Mouse (Mus musculus) heart, postnatal 0 days (tissue): ENCODE measurements at regions not wholly inside any gene's neighbourhood (a gene's known extent, or its start where the extent isn't known, plus 50 kb on each side); places are given as distances from the start of the nearest gene placed in this dataset.

Source experiments
- ATAC-seq: fragments of 200-750 bp; cut with Nextera tagmentation; 2 replicates; pipeline ENCODE4 v1.8.0; 2017; ENCODE audit warnings: low read depth, moderate number of reproducible peaks, moderate library complexity; ENCODE audit not compliant: insufficient read depth
- DNase-seq: peaks from one replicate; pipeline ENCODE4 v3.0.0-alpha.2; 2016; ENCODE audit warnings: low spot score
- H3K27ac ChIP-seq: fragments of 300-500 bp; sonication (generic); 2 replicates; pipeline ENCODE4 v1.5.1; 2014; ENCODE audit warnings: low read depth, mild to moderate bottlenecking
- H3K27me3 ChIP-seq: fragments of 300-500 bp; sonication (generic); 2 replicates; pipeline ENCODE4 v1.6.1; 2014; ENCODE audit warnings: low read length, mixed read lengths; ENCODE audit not compliant: control insufficient read depth, insufficient read depth
- H3K36me3 ChIP-seq: fragments of 300-500 bp; sonication (generic); replicated peaks from 2 replicates; pipeline ENCODE4 v1.6.1; 2014; ENCODE audit warnings: low read length, mixed read lengths; ENCODE audit not compliant: control insufficient read depth, insufficient read depth
- H3K4me1 ChIP-seq: fragments of 300-500 bp; sonication (generic); 2 replicates; pipeline ENCODE4 v1.6.1; 2014; ENCODE audit warnings: antibody characterized with exemption; ENCODE audit not compliant: control insufficient read depth, insufficient read depth
- H3K4me2 ChIP-seq: fragments of 300-500 bp; sonication (generic); 2 replicates; pipeline ENCODE4 v1.6.1; 2014; ENCODE audit warnings: low read depth, mild to moderate bottlenecking, low read length, moderate library complexity
- H3K4me3 ChIP-seq: fragments of 300-500 bp; sonication (generic); 2 replicates; pipeline ENCODE4 v1.5.1; 2014; ENCODE audit warnings: low read depth, low read length
- H3K9ac ChIP-seq: fragments of 300-500 bp; sonication (generic); replicated peaks from 2 replicates; pipeline ENCODE4 v1.6.1; 2014; ENCODE audit warnings: low read depth, low read length, mixed read lengths
- H3K9me3 ChIP-seq: fragments of 300-500 bp; sonication (generic); replicated peaks from 2 replicates; pipeline ENCODE4 v1.6.1; 2016; ENCODE audit warnings: low read length; ENCODE audit not compliant: control insufficient read depth
- CTCF ChIP-seq: IDR thresholded peaks from 2 replicates; pipeline ENCODE4 v1.5.1; 2016; ENCODE audit warnings: antibody characterized with exemption, control low read depth, low read depth
- EP300 ChIP-seq: IDR thresholded peaks from 2 replicates; pipeline ENCODE4 v1.6.1; 2016; ENCODE audit warnings: antibody characterized with exemption, low read depth
- WGBS: fragments of 180-500 bp; shearing (Covaris S2); extraction: QIAGEN DNeasy Blood & Tissue Kit; methylation state at CpG from one replicate; pipeline ENCODE4 v1.1.7; 2014; 5-methylcytosine and 5-hydroxymethylcytosine counted together

- no peak overlapping the region for H3K4me2 ChIP-seq
- H3K36me3 ChIP-seq, result no peaks in the 10 kb centered on the region
- H3K4me1 ChIP-seq, result no peaks in the 10 kb centered on the region
- WGBS, result 71% methylated on average over 5 of the region's 5 CpGs
- no peak for ATAC-seq
- no peak for DNase-seq
- H3K27me3 ChIP-seq, result no peaks in the 10 kb centered on the region
- no peaks in the 10 kb centered on the region for H3K9me3 ChIP-seq
- H3K4me3 ChIP-seq, result no peak overlapping the region
- no peak overlapping the region for H3K27ac ChIP-seq
- H3K9ac ChIP-seq, result no peak overlapping the region
- TF ChIP-seq CTCF, result no peak
- TF ChIP-seq EP300, result no peak
Observed at GRCm38 (mm10) chr6:18648898-18649591, 134.4 kb upstream of the Cttnbp2 start.

- DNase-seq, result no peak
- WGBS, result 71% methylated on average over 3 of the region's 3 CpGs
- no peak for TF ChIP-seq CTCF
- TF ChIP-seq EP300, result no peak
- H3K27ac ChIP-seq, result no peak overlapping the region
- no peaks in the 10 kb centered on the region for H3K4me1 ChIP-seq
- H3K4me2 ChIP-seq, result no peak overlapping the region
- no peak for ATAC-seq
- H3K9ac ChIP-seq, result no peak overlapping the region
- no peaks in the 10 kb centered on the region for H3K36me3 ChIP-seq
- no peak overlapping the region for H3K4me3 ChIP-seq
- no peaks in the 10 kb centered on the region for H3K9me3 ChIP-seq
- H3K27me3 ChIP-seq, result no peaks in the 10 kb centered on the region
Observed at GRCm38 (mm10) chr6:18651319-18651718, 136.7 kb upstream of the Cttnbp2 start.

GRCm38 (mm10) chr6:18652006-18652601 lies 137.5 kb upstream of the Cttnbp2 start:
- ATAC-seq (no peak), DNase-seq (no peak)
- H3K9ac ChIP-seq, result no peak overlapping the region
- no peak overlapping the region for H3K4me2 ChIP-seq
- no peak overlapping the region for H3K27ac ChIP-seq
- TF ChIP-seq CTCF (no peak), EP300 (no peak)
- no peaks in the 10 kb centered on the region for H3K36me3 ChIP-seq
- no peaks in the 10 kb centered on the region for H3K27me3 ChIP-seq
- H3K9me3 ChIP-seq, result no peaks in the 10 kb centered on the region
- H3K4me1 ChIP-seq, result no peaks in the 10 kb centered on the region
- no peak overlapping the region for H3K4me3 ChIP-seq
- WGBS, result 38% methylated on average over 12 of the region's 12 CpGs

- no peak for ATAC-seq
- Histone ChIP-seq H3K4me3 (no peak overlapping the region), H3K36me3 (no peaks in the 10 kb centered on the region), H3K27me3 (no peaks in the 10 kb centered on the region), H3K9ac (no peak overlapping the region), H3K27ac (no peak overlapping the region), H3K4me2 (no peak overlapping the region), H3K4me1 (no peaks in the 10 kb centered on the region), H3K9me3 (no peaks in the 10 kb centered on the region)
- 54% methylated on average over 6 of the region's 6 CpGs for whole genome bisulfite sequencing
- no peak for DNase-seq
- TF ChIP-seq EP300 (no peak), CTCF (no peak)
Observed at GRCm38 (mm10) chr6:18654275-18654674, 139.6 kb upstream of the Cttnbp2 start.

- Histone ChIP-seq H3K9me3 (no peaks in the 10 kb centered on the region), H3K4me1 (no peaks in the 10 kb centered on the region), H3K4me3 (no peak overlapping the region), H3K36me3 (no peaks in the 10 kb centered on the region), H3K9ac (no peak overlapping the region), H3K27ac (no peak overlapping the region), H3K27me3 (no peaks in the 10 kb centered on the region), H3K4me2 (no peak overlapping the region)
- 79% methylated on average over 4 of the region's 4 CpGs for WGBS
- no peak for TF ChIP-seq CTCF
- TF ChIP-seq EP300, result no peak
- DNase-seq (no peak), ATAC-seq (no peak)
Observed at GRCm38 (mm10) chr6:18656202-18656601, 141.6 kb upstream of the Cttnbp2 start.
